Mouse (Mus musculus) erythroblast, embryonic 14.5 days (primary cell): ENCODE data around the gene Srp54c. TPM values are rescaled to one million over a fixed set of nuclear protein-coding genes. Genes with fewer than 3 reads are reported as not detected.

ENCODE experiments used
- H3K27me3 ChIP-seq: 2 replicates; pipeline ENCODE4 v1.6.1; 2012; ENCODE audit warnings: inconsistent platforms; ENCODE audit not compliant: control insufficient read depth
- H3K36me3 ChIP-seq: 2 replicates; pipeline ENCODE4 v1.6.1; 2012; ENCODE audit warnings: mild to moderate bottlenecking, inconsistent platforms; ENCODE audit not compliant: control insufficient read depth
- H3K4me1 ChIP-seq: 2 replicates; pipeline ENCODE4 v1.6.1; 2012; ENCODE audit warnings: inconsistent platforms; ENCODE audit not compliant: control insufficient read depth
- H3K4me3 ChIP-seq: replicated peaks from 2 replicates; pipeline ENCODE3; 2012; ENCODE audit warnings: moderate library complexity, mild to moderate bottlenecking, inconsistent platforms
- H3K9me3 ChIP-seq: 2 replicates; pipeline ENCODE4 v1.6.1; 2012; ENCODE audit warnings: low read length, inconsistent platforms, mixed read lengths; ENCODE audit not compliant: control insufficient read depth
- GATA1 ChIP-seq: IDR thresholded peaks from 2 replicates; pipeline ENCODE4 v1.6.1; 2012; ENCODE audit warnings: low read length, inconsistent platforms, mixed read lengths
- TAL1 ChIP-seq: IDR thresholded peaks from 3 replicates; pipeline ENCODE4 v1.6.1; 2012; ENCODE audit warnings: low read length, inconsistent platforms, mixed read lengths
- polyA plus RNA-seq: library from polyadenylated mRNA; stranded (reverse); fragments of >175 nt; gene quantifications from 2 replicates; pipeline ENCODE4 v1.2.3, GENCODE M21; 2012

Srp54c gene
- polyA plus RNA-seq, 1 experiment: 0.14 TPM

- H3K27me3 ChIP-seq: no peaks in the 10 kb centered on the region
- peaks cover 21% of the 10 kb centered on the region for H3K36me3 ChIP-seq
- no peak for TF ChIP-seq GATA1
- no peak for TF ChIP-seq TAL1
- H3K9me3 ChIP-seq: no peaks in the 10 kb centered on the region
- H3K4me3 ChIP-seq: no peak overlapping the region
- peaks cover 3% of the 10 kb centered on the region; the same call in 1 of the 2 replicates for H3K4me1 ChIP-seq
These were observed 81.9 kb downstream of the Srp54c start for GRCm38 (mm10) chr12:55311841-55312240.

Other genes starting within 250 kb of the Srp54c start
- gene Gm20403, start 243.6 kb upstream of the Srp54c start, polyA plus RNA-seq: 0.35 and 1.8 TPM in 2 replicates
- gene Baz1a, start 215.8 kb upstream of the Srp54c start, polyA plus RNA-seq: 2.9 and 3.1 TPM in 2 replicates
- 0.09 and 0.26 TPM in 2 replicates for gene 2700097O09Rik, start 150.1 kb upstream of the Srp54c start, polyA plus RNA-seq
- 0.44 and 0.72 TPM in 2 replicates for gene Srp54a, start 149.9 kb upstream of the Srp54c start, polyA plus RNA-seq
- gene Fam177a, start 105.7 kb upstream of the Srp54c start, polyA plus RNA-seq: 0.79 TPM in 2 replicates
- gene Srp54b, start 75.1 kb upstream of the Srp54c start, polyA plus RNA-seq: 2.5 and 3.1 TPM in 2 replicates
- gene 1700047I17Rik2, start 30.6 kb upstream of the Srp54c start, polyA plus RNA-seq: not detected in 2 replicates
- 0.02 and 0.03 TPM in 2 replicates for gene 1110008L16Rik, start 69.4 kb downstream of the Srp54c start, polyA plus RNA-seq
- 0.04 and 0.06 TPM in 2 replicates for gene Ppp2r3c, start 72.8 kb downstream of the Srp54c start, polyA plus RNA-seq
- gene Psma6, start 154.1 kb downstream of the Srp54c start, polyA plus RNA-seq: 1.2 and 1.9 TPM in 2 replicates